ENCODE assay signal across 34 mouse cellular contexts in the genomic region with DNA sequence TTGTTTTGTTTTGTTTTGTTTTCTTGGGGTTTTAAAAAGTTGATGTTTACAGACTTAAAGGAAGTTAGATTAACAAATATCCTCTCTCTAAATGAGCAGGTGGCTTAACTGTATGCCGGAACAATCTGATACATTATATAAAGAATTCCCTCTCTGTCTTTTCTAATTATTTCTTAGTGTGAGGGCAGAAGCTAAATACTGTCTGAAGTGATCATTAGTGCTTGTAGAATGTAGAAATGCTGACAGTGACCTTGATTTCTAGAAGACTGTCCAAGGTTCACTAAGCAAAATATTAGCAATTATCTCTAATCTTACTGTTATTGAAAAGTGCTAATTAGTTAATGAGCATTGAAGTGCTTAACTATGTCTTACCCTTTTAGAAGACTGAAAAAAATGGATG.
"Had no signal": no experiment of that assay in that cellular context is flagged by ENCODE, and none has a peak within 500 bp of the region (broad histone marks: within the 10 kb centered on the region; RNA-seq: fewer than 3 reads in every experiment).

No protein-coding gene starts in this region.

- H3K27ac ChIP-seq: heart, embryonic 10.5 days; heart, embryonic 13.5 days; heart, embryonic 15.5 days; hindbrain, embryonic 10.5 days; hindbrain, embryonic 12.5 days; hindbrain, embryonic 13.5 days; hindbrain, embryonic 14.5 days; hindbrain, embryonic 15.5 days; hindbrain, postnatal 0 days; kidney, embryonic 15.5 days; kidney, postnatal 0 days; layer of hippocampus, adult 2 months had no signal

- H3K9ac ChIP-seq: heart, embryonic 12.5 days; heart, embryonic 13.5 days; heart, embryonic 15.5 days; hindbrain, embryonic 12.5 days; hindbrain, embryonic 13.5 days; hindbrain, embryonic 14.5 days; hindbrain, embryonic 15.5 days; kidney, embryonic 15.5 days had no signal

- H3K4me2 ChIP-seq: heart, embryonic 11.5 days; heart, embryonic 12.5 days; heart, embryonic 13.5 days; heart, embryonic 15.5 days; hindbrain, embryonic 12.5 days; hindbrain, embryonic 13.5 days; hindbrain, embryonic 14.5 days; hindbrain, embryonic 15.5 days; kidney, embryonic 15.5 days had no signal

- H3K4me1 ChIP-seq: heart, embryonic 10.5 days; heart, embryonic 12.5 days; heart, embryonic 13.5 days; heart, embryonic 15.5 days; hindbrain, embryonic 10.5 days; hindbrain, embryonic 12.5 days; hindbrain, embryonic 13.5 days; hindbrain, embryonic 15.5 days; kidney, embryonic 15.5 days had no signal

- H3K36me3 ChIP-seq: heart, embryonic 10.5 days; heart, embryonic 12.5 days; heart, embryonic 13.5 days; heart, embryonic 15.5 days; hindbrain, embryonic 10.5 days; hindbrain, embryonic 12.5 days; hindbrain, embryonic 13.5 days; hindbrain, embryonic 15.5 days; kidney, embryonic 15.5 days had no signal

- H3K4me3 ChIP-seq: heart, embryonic 10.5 days; heart, embryonic 12.5 days; heart, embryonic 13.5 days; heart, embryonic 15.5 days; hindbrain, embryonic 10.5 days; hindbrain, embryonic 12.5 days; hindbrain, embryonic 13.5 days; hindbrain, embryonic 15.5 days; kidney, embryonic 15.5 days; layer of hippocampus, adult 2 months had no signal

- DNase-seq: heart, postnatal 10 days; heart, postnatal 14 days; heart, postnatal 36 days; heart, postnatal 4 days; kidney, adult 11 months; kidney, adult 18-20 months; kidney, adult 2 months; kidney, adult 8-10 months; kidney, adult 9 months; kidney, postnatal 10 days; kidney, postnatal 14 days; kidney, postnatal 25 days; kidney, postnatal 36 days; kidney, postnatal 4 days; layer of hippocampus, adult 9-11 months; layer of hippocampus, postnatal 36 days had no signal

- H3K27me3 ChIP-seq: heart, embryonic 12.5 days; heart, embryonic 13.5 days; heart, embryonic 15.5 days; hindbrain, embryonic 12.5 days; hindbrain, embryonic 13.5 days; hindbrain, embryonic 15.5 days; kidney, embryonic 15.5 days had no signal

- ATAC-seq: hindbrain, embryonic 16.5 days; hindbrain, postnatal 0 days; inflammation-experienced regulatory T-cells, adult 6 months; intestine, embryonic 16.5 days; intestine, postnatal 0 days had no signal

- H3K9me3 ChIP-seq: heart, embryonic 10.5 days; heart, embryonic 12.5 days; heart, embryonic 13.5 days; heart, embryonic 15.5 days; hindbrain, embryonic 10.5 days; hindbrain, embryonic 12.5 days; hindbrain, embryonic 13.5 days; hindbrain, embryonic 15.5 days; kidney, embryonic 15.5 days had no signal
